Mouse (Mus musculus): ENCODE data around the gene Tmem136. TPM values are rescaled to one million over a fixed set of nuclear protein-coding genes. Genes with fewer than 3 reads are reported as not detected.
A peak's percentile ranks its signal among the peaks of the same experiment; 100 is the strongest.
"Not testable (repeated sequence)": the region's sequence is repeated elsewhere in the genome, so short reads cannot be mapped to it uniquely, and the experiment has no call there.

Tmem136 gene
- polyA plus RNA-seq, 1 experiment from 2014 or later = 0.73 TPM

DNA sequence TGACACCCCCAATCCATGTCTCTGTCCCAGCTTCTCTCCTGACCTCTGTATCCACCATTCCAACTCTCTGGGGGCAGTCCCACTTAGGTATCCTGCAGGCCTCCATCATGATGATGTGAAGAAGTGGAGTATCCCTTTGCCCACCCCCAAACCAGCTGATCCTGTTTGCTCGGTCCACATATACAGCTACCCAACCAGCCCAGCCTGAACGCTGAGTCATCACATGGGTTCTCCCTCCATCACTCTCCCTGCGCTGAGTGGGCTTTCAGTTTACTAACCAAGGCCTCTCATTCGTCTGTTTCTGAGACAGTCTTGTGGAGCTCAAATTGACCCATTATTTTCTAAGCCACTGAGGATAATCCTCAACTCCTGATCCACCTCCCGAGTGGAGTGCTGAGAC lies 15.6 kb upstream of the Tmem136 start:
- Histone ChIP-seq H3K9ac (no peak overlapping the region), H3K36me3 (no peaks in the 10 kb centered on the region), H3K4me2 (no peak overlapping the region), H3K4me1 (replicated peaks) (peaks cover 13% of the 10 kb centered on the region), H3K27ac (no peak overlapping the region), H3K4me3 (replicated peaks) (no peak overlapping the region), H3K27me3 (peaks cover 30% of the 10 kb centered on the region), H3K9me3 (replicated peaks) (no peaks in the 10 kb centered on the region)
- no peak for ATAC-seq (ENCODE audit: low read depth)
- WGBS (ENCODE audit: insufficient replicate concordance) = 55% methylated on average over 5 of the region's 5 CpGs
- DNase-seq = no peak

DNA sequence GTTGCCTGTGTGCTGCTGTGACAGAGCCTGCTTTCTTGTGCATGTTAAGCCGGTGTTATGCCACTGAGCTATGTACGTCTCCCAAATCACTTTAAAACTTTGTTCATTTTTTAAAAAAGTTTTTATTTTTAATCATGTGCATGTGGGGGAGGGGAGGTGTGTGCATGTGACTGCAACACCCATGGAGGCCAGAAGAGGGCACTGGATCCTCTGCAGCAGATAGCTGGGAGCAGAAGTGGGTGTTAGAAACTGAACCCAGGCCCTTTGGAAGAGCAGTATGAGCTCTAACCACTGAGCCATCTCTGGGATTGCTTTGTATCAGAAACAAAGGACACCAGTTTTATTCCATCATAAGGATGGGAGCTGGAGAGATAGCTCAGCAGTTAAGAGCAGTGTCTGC lies 14.3 kb upstream of the Tmem136 start:
- 78% methylated on average over 2 of the region's 2 CpGs for WGBS (ENCODE audit: insufficient replicate concordance)
- Histone ChIP-seq H3K4me2 (no peak overlapping the region), H3K9ac (no peak overlapping the region), H3K27ac (no peak overlapping the region), H3K9me3 (replicated peaks) (no peaks in the 10 kb centered on the region), H3K4me3 (replicated peaks) (no peak overlapping the region), H3K4me1 (replicated peaks) (peaks cover 17% of the 10 kb centered on the region), H3K36me3 (no peaks in the 10 kb centered on the region), H3K27me3 (peaks cover 39% of the 10 kb centered on the region)
- ATAC-seq (ENCODE audit: low read depth) (no peak), DNase-seq (no peak)

GRCm38 (mm10) chr9:43127101-43127787 lies 10.9 kb upstream of the Tmem136 start:
- H3K27ac ChIP-seq = no peak overlapping the region
- WGBS (ENCODE audit: insufficient replicate concordance) = 49% methylated on average over 10 of the region's 10 CpGs
- H3K4me3 ChIP-seq (replicated peaks) = no peak overlapping the region
- H3K4me1 ChIP-seq (replicated peaks) = peaks cover 21% of the 10 kb centered on the region
- H3K9me3 ChIP-seq (replicated peaks) = no peaks in the 10 kb centered on the region
- DNase-seq = no peak
- H3K27me3 ChIP-seq = peaks cover 47% of the 10 kb centered on the region
- ATAC-seq (ENCODE audit: low read depth) = no peak
- no peak overlapping the region for H3K9ac ChIP-seq
- H3K4me2 ChIP-seq = no peak overlapping the region
- no peaks in the 10 kb centered on the region for H3K36me3 ChIP-seq

GRCm38 (mm10) chr9:43122379-43122778 lies 6.0 kb upstream of the Tmem136 start:
- 38% methylated on average over 1 of the region's 1 CpGs for WGBS (ENCODE audit: insufficient replicate concordance)
- H3K36me3 ChIP-seq = no peaks in the 10 kb centered on the region
- peaks cover 67% of the 10 kb centered on the region for H3K27me3 ChIP-seq
- no peak overlapping the region for H3K4me3 ChIP-seq (replicated peaks)
- H3K9ac ChIP-seq = no peak overlapping the region
- ATAC-seq (ENCODE audit: low read depth) (no peak), DNase-seq (no peak)
- no peak overlapping the region for H3K4me2 ChIP-seq
- H3K9me3 ChIP-seq (replicated peaks) = no peaks in the 10 kb centered on the region
- peaks cover 12% of the 10 kb centered on the region for H3K4me1 ChIP-seq (replicated peaks)
- no peak overlapping the region for H3K27ac ChIP-seq

DNA sequence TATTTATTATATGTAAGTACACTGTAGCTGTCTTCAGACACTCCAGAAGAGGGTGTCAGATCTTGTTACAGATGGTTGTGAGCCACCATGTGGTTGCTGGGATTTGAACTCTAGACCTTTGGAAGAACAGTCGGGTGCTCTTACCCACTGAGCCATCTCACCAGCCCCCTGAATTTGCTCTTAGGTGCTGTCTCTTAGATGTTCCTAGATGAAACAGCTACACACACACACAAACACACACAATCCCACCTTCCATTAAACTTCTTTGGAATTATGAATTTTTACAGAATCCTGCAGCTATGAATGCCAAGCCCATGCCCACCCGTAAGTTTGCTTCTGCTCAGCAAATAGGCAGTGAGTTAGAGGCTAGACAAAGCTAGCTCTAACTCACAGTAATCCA lies 5.6 kb upstream of the Tmem136 start:
- not testable (repeated sequence) for H3K4me2 ChIP-seq; H3K36me3 ChIP-seq; H3K27ac ChIP-seq; DNase-seq; H3K4me3 ChIP-seq (replicated peaks); H3K9me3 ChIP-seq (replicated peaks); H3K9ac ChIP-seq; ATAC-seq (ENCODE audit: low read depth)
- Histone ChIP-seq H3K4me1 (replicated peaks) (peaks cover 17% of the 10 kb centered on the region), H3K27me3 (peaks cover 68% of the 10 kb centered on the region)
- 66% methylated on average over 2 of the region's 2 CpGs for WGBS (ENCODE audit: insufficient replicate concordance)

GRCm38 (mm10) chr9:43116997-43117336 lies 597 bp upstream of the Tmem136 start:
- DNase-seq (no peak), ATAC-seq (ENCODE audit: low read depth) (no peak)
- peak overlapping the region; percentile 85 for H3K27ac ChIP-seq
- H3K9ac ChIP-seq = peak overlapping the region; percentile 75
- no peaks in the 10 kb centered on the region for H3K36me3 ChIP-seq
- H3K27me3 ChIP-seq = peaks cover 84% of the 10 kb centered on the region
- 56% methylated on average over 6 of the region's 6 CpGs for WGBS (ENCODE audit: insufficient replicate concordance)
- H3K9me3 ChIP-seq (replicated peaks) = no peaks in the 10 kb centered on the region
- H3K4me1 ChIP-seq (replicated peaks) = peaks cover 33% of the 10 kb centered on the region
- peak overlapping the region; percentile 67 for H3K4me3 ChIP-seq (replicated peaks)
- H3K4me2 ChIP-seq = peak overlapping the region; percentile 88

DNA sequence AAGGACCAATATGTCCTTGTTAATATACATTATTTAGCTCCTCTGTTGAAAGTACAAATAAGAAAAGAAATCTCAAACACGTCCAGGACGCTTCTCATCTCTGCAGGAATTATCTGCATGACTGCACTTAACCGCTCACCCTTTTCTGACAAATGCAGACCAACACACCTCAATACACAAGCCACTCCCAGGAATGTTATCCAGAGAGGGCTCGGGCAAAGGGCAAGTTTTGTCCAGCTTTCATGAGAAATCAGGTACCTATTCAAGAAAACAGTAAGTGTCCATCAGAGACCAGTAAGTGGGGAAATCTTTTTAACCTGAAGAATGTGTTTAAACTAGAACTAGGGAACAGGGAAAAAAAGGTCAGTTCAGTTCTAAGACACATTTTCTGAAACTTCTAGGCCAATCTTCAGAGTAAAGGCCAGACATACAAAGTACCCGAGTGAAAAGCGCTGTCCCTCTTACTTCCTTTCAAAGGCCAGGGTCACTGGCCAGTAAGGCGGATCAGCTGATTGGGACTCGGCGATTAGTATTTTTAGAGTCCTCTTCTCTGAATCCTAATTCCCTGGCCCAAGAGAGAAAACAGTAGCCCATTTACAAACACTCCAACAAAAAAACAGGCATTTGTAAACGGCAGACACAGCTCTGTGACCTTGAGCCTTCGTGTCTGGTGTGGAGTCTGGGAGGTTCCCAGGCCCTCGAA lies 788 bp downstream of the Tmem136 start:
- Histone ChIP-seq H3K4me2 (peak overlapping the region; percentile 88), H3K27me3 (peaks cover 91% of the 10 kb centered on the region), H3K36me3 (no peaks in the 10 kb centered on the region), H3K9me3 (replicated peaks) (no peaks in the 10 kb centered on the region), H3K4me3 (replicated peaks) (peak overlapping the region; percentile 67), H3K9ac (peak overlapping the region; percentile 75), H3K27ac (peak overlapping the region; percentile 85), H3K4me1 (replicated peaks) (peaks cover 33% of the 10 kb centered on the region)
- ATAC-seq (ENCODE audit: low read depth) = peak; percentile 4; the same call in 1 of the 2 replicates
- no peak for DNase-seq
- 29% methylated on average over 12 of the region's 12 CpGs for WGBS (ENCODE audit: insufficient replicate concordance)

DNA sequence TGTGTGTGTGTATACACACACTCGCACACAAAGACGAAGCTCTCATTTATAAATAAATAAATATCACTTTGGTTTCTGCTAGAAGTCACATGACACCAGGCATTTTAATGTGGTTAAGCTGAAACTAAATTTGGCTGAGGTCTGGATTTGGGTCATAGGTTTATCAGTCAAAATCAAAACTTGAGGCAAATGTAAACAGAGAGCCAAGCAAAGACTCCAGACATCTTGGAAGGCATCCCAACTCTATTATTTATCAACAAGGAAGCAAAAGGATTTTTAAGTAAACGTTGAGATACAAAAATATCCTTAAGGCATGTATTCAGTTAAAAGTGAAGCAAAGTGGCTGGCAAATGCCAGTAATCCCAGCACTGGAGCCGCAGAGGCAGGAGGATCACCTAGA lies 1.5 kb downstream of the Tmem136 start:
- ATAC-seq (ENCODE audit: low read depth) (no peak), DNase-seq (no peak)
- Histone ChIP-seq H3K4me1 (replicated peaks) (peaks cover 33% of the 10 kb centered on the region), H3K36me3 (no peaks in the 10 kb centered on the region), H3K9ac (no peak overlapping the region), H3K4me2 (no peak overlapping the region), H3K4me3 (replicated peaks) (no peak overlapping the region), H3K27me3 (peaks cover 93% of the 10 kb centered on the region), H3K9me3 (replicated peaks) (no peaks in the 10 kb centered on the region), H3K27ac (no peak overlapping the region)
- 84% methylated on average over 4 of the region's 4 CpGs for WGBS (ENCODE audit: insufficient replicate concordance)

GRCm38 (mm10) chr9:43110286-43110980 lies 5.9 kb downstream of the Tmem136 start:
- DNase-seq (no peak), ATAC-seq (ENCODE audit: low read depth) (no peak)
- Histone ChIP-seq H3K4me3 (replicated peaks) (no peak overlapping the region), H3K9ac (no peak overlapping the region), H3K36me3 (no peaks in the 10 kb centered on the region), H3K9me3 (replicated peaks) (no peaks in the 10 kb centered on the region), H3K27me3 (peaks cover 91% of the 10 kb centered on the region), H3K4me2 (no peak overlapping the region), H3K4me1 (replicated peaks) (peaks cover 41% of the 10 kb centered on the region), H3K27ac (no peak overlapping the region)
- WGBS (ENCODE audit: insufficient replicate concordance) = 60% methylated on average over 8 of the region's 8 CpGs

DNA sequence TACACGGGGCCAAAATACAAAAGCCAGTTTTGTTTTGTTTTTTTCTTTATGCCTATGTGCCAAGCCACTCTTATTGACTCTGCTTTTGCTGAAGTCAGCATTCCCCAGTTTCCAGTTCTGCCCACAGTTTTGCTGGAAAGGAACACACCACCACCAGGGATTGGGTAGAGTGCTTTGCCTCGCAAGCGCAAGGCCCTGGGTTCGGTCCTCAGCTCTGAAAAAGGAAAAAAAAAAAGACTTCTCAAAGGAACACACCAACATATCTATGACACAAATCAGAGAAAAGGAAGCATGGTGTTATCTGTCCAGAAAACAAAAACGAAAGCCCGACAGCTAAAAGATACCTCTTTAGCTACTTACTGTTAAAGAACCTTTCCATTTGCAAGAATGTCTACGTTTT lies 7.2 kb downstream of the Tmem136 start:
- Histone ChIP-seq H3K9me3 (replicated peaks) (no peaks in the 10 kb centered on the region), H3K4me1 (replicated peaks) (peaks cover 32% of the 10 kb centered on the region), H3K36me3 (no peaks in the 10 kb centered on the region), H3K9ac (no peak overlapping the region), H3K27me3 (peaks cover 80% of the 10 kb centered on the region), H3K4me3 (replicated peaks) (no peak overlapping the region), H3K27ac (no peak overlapping the region), H3K4me2 (no peak overlapping the region)
- DNase-seq (no peak), ATAC-seq (ENCODE audit: low read depth) (no peak)
- WGBS (ENCODE audit: insufficient replicate concordance) = 64% methylated on average over 7 of the region's 7 CpGs

DNA sequence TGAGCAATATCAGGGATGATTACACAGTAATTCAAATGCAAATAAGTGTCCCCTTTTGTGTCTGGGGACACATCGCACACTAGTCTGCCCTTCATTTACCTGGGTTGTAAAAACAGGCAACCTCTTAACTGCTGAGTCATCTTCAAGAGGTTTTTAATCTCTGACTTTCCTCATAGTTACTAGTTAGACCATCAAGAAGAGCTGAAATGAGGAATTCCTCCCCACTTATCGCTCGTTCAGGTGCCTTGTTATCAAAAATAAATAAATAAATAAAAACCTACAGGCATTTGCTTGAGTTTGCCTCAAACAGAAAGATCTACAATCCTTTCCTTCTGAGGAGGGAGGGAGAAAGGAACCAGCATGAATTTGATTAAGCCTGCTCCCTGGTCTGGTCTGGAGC lies 7.6 kb downstream of the Tmem136 start:
- no peak overlapping the region for H3K4me2 ChIP-seq
- ATAC-seq (ENCODE audit: low read depth) (no peak), DNase-seq (no peak)
- peaks cover 35% of the 10 kb centered on the region for H3K4me1 ChIP-seq (replicated peaks)
- WGBS (ENCODE audit: insufficient replicate concordance) = 63% methylated on average over 3 of the region's 3 CpGs
- no peaks in the 10 kb centered on the region for H3K36me3 ChIP-seq
- H3K27ac ChIP-seq = no peak overlapping the region
- H3K4me3 ChIP-seq (replicated peaks) = no peak overlapping the region
- no peak overlapping the region for H3K9ac ChIP-seq
- H3K27me3 ChIP-seq = peaks cover 76% of the 10 kb centered on the region
- no peaks in the 10 kb centered on the region for H3K9me3 ChIP-seq (replicated peaks)

Data from liver, embryonic 13.5 days (tissue).